Mouse (Mus musculus) midbrain, embryonic 13.5 days (tissue): ENCODE data around the gene Cog7. TPM values are rescaled to one million over a fixed set of nuclear protein-coding genes. Genes with fewer than 3 reads are reported as not detected.

Source experiments
- ATAC-seq: fragments of 200-750 bp; cut with Nextera tagmentation; 2 replicates; pipeline ENCODE4 v1.8.0; 2017; ENCODE audit warnings: mild to moderate bottlenecking, moderate TSS enrichment, moderate library complexity
- H3K27ac ChIP-seq: fragments of 300-500 bp; sonication (generic); 2 replicates; pipeline ENCODE4 v1.5.1; 2015; ENCODE audit warnings: inconsistent platforms, mild to moderate bottlenecking, moderate library complexity
- H3K27me3 ChIP-seq: fragments of 300-500 bp; sonication (generic); 2 replicates; pipeline ENCODE4 v1.6.1; 2015; ENCODE audit warnings: mild to moderate bottlenecking, inconsistent platforms
- H3K36me3 ChIP-seq: fragments of 300-500 bp; sonication (generic); 2 replicates; pipeline ENCODE4 v1.6.1; 2015; ENCODE audit warnings: mild to moderate bottlenecking, inconsistent platforms
- H3K4me1 ChIP-seq: fragments of 300-500 bp; sonication (generic); replicated peaks from 2 replicates; pipeline ENCODE4 v1.6.1; 2015; ENCODE audit warnings: inconsistent platforms
- H3K4me2 ChIP-seq: fragments of 300-500 bp; sonication (generic); replicated peaks from 2 replicates; pipeline ENCODE4 v1.6.1; 2015; ENCODE audit warnings: moderate library complexity, mild to moderate bottlenecking, inconsistent platforms
- H3K4me3 ChIP-seq: fragments of 300-500 bp; sonication (generic); replicated peaks from 2 replicates; pipeline ENCODE4 v1.5.1; 2015; ENCODE audit warnings: mild to moderate bottlenecking, inconsistent platforms
- H3K9ac ChIP-seq: fragments of 300-500 bp; sonication (generic); replicated peaks from 2 replicates; pipeline ENCODE4 v1.6.1; 2015; ENCODE audit warnings: mild to moderate bottlenecking, inconsistent platforms
- H3K9me3 ChIP-seq: fragments of 300-500 bp; sonication (generic); 2 replicates; pipeline ENCODE4 v1.6.1; 2016; ENCODE audit warnings: mild to moderate bottlenecking, inconsistent platforms
- WGBS: fragments of 180-500 bp; shearing (Covaris S2); methylation state at CpG from one replicate; pipeline ENCODE4 v1.1.7; 2015; 5-methylcytosine and 5-hydroxymethylcytosine counted together
- polyA plus RNA-seq: library from polyadenylated mRNA; unstranded; fragments of >200 nt; fragmentation: Nextera tagmentation; extraction: Ambion mirVana; gene quantifications from 2 replicates; pipeline ENCODE4 v1.2.1, GENCODE M21; 2015

The Cog7 gene
- polyA plus RNA-seq, 1 experiment from 2014 or later, result 20.6 TPM

DNA sequence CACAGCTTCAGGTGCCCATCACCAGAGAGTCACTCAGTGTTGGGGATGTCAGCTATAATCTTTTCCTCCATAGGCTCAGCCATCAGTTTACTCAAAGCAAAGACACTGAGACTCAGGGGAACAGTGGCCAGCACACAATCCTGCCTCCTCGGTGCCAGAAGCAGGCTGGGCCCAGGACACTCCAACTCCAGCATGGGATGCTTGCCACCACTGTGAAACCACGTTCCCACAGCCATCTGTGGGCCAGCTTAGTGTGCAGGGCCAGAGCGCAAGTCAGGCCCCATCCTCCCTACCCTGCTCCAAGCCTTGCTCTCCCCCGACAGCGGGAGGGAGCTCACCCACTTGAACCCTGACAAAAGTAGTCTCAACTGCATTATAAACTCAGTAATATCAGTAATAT is 35.3 kb downstream of the Cog7 start:
- ATAC-seq, result no peak
- 88% methylated on average over 5 of the region's 5 CpGs for whole genome bisulfite sequencing
- Histone ChIP-seq H3K27me3 (no peaks in the 10 kb centered on the region), H3K4me3 (no peak overlapping the region), H3K4me1 (no peaks in the 10 kb centered on the region), H3K27ac (no peak overlapping the region), H3K9me3 (no peaks in the 10 kb centered on the region), H3K9ac (no peak overlapping the region), H3K4me2 (no peak overlapping the region), H3K36me3 (peaks cover 39% of the 10 kb centered on the region)

- WGBS, result 95% methylated on average over 2 of the region's 2 CpGs
- Histone ChIP-seq H3K4me1 (peaks cover 22% of the 10 kb centered on the region), H3K4me3 (no peak overlapping the region), H3K9me3 (no peaks in the 10 kb centered on the region), H3K27me3 (no peaks in the 10 kb centered on the region), H3K9ac (no peak overlapping the region), H3K36me3 (peaks cover 17% of the 10 kb centered on the region), H3K4me2 (no peak overlapping the region), H3K27ac (no peak overlapping the region)
- no peak for ATAC-seq
These were observed 39.1 kb downstream of the Cog7 start for GRCm38 (mm10) chr7:121942371-121942770.

DNA sequence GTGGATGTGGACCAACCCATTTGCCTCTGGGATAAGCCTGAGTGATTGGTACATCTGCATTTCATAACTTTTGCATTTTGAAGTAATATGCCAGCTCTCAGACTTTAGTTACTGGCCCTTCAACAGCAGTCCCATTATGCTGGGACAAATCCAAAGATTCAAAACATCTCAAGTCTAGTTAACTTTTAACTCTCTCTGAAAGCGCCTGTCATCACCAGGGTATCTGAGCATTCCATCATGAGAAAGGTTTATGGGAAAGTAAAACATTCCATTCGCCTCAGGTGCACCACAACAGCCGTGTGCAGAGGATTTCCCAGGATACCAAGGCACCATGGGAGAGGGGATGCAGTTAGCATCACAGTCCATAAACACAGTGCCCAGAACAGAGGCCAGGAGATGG is 39.9 kb downstream of the Cog7 start:
- Histone ChIP-seq H3K9ac (no peak overlapping the region), H3K4me2 (no peak overlapping the region), H3K27me3 (no peaks in the 10 kb centered on the region), H3K27ac (no peak overlapping the region), H3K4me3 (no peak overlapping the region), H3K9me3 (no peaks in the 10 kb centered on the region), H3K4me1 (peaks cover 26% of the 10 kb centered on the region), H3K36me3 (peaks cover 18% of the 10 kb centered on the region)
- 94% methylated on average over 3 of the region's 3 CpGs for WGBS
- no peak for ATAC-seq

DNA sequence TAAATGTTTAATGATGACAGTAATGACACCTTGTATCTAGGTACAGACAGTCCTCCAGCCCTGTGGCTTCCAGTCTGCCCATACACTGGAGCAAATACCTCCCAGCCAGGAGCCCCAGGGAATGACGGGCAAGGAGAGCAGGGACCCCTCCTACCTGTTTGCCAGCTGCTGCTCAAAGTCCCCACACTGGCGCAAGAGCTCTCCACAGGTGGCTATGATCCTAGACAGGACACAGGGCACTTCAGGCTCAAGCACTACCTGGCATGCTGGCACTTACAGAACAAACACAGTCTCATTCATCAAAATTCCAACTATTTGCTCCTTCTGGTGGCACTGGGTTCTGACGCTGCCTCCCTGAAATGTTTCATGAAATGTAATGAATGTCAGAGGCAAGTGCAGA is 40.5 kb downstream of the Cog7 start:
- H3K9me3 ChIP-seq, result no peaks in the 10 kb centered on the region
- H3K27me3 ChIP-seq, result no peaks in the 10 kb centered on the region
- no peak overlapping the region for H3K4me2 ChIP-seq
- no peak overlapping the region for H3K4me3 ChIP-seq
- 94% methylated on average over 3 of the region's 3 CpGs for WGBS
- H3K4me1 ChIP-seq, result peaks cover 26% of the 10 kb centered on the region
- H3K36me3 ChIP-seq, result peaks cover 24% of the 10 kb centered on the region
- no peak overlapping the region for H3K9ac ChIP-seq
- H3K27ac ChIP-seq, result no peak overlapping the region
- ATAC-seq, result no peak

GRCm38 (mm10) chr7:121939729-121940128 is 41.8 kb downstream of the Cog7 start:
- ATAC-seq, result peak; percentile 83

GRCm38 (mm10) chr7:121939244-121939643 is 42.3 kb downstream of the Cog7 start:
- Histone ChIP-seq H3K36me3 (peaks cover 32% of the 10 kb centered on the region), H3K4me2 (no peak overlapping the region), H3K4me3 (no peak overlapping the region), H3K4me1 (peaks cover 26% of the 10 kb centered on the region), H3K9me3 (no peaks in the 10 kb centered on the region), H3K27me3 (no peaks in the 10 kb centered on the region), H3K9ac (no peak overlapping the region), H3K27ac (no peak overlapping the region)
- no peak for ATAC-seq
- WGBS, result 51% methylated on average over 6 of the region's 6 CpGs

More at GRCm38 (mm10) chr7:121939729-121940128, 41.8 kb downstream of the Cog7 start:
- Histone ChIP-seq H3K9me3 (no peaks in the 10 kb centered on the region), H3K36me3 (peaks cover 32% of the 10 kb centered on the region), H3K4me2 (no peak overlapping the region), H3K27me3 (no peaks in the 10 kb centered on the region), H3K27ac (0 out of 2 replicates have a peak overlapping the region, but pooled peaks have one; percentile 12), H3K4me1 (peaks cover 26% of the 10 kb centered on the region), H3K4me3 (no peak overlapping the region), H3K9ac (no peak overlapping the region)
- 39% methylated on average over 4 of the region's 4 CpGs for WGBS

- WGBS, result 77% methylated on average over 8 of the region's 8 CpGs
- H3K4me3 ChIP-seq, result no peak overlapping the region
- H3K9me3 ChIP-seq, result no peaks in the 10 kb centered on the region
- no peak overlapping the region for H3K9ac ChIP-seq
- H3K4me1 ChIP-seq, result peaks cover 26% of the 10 kb centered on the region
- no peak overlapping the region for H3K4me2 ChIP-seq
- no peak overlapping the region for H3K27ac ChIP-seq
- H3K36me3 ChIP-seq, result peaks cover 28% of the 10 kb centered on the region
- H3K27me3 ChIP-seq, result no peaks in the 10 kb centered on the region
- ATAC-seq, result no peak
These were observed 43.2 kb downstream of the Cog7 start for GRCm38 (mm10) chr7:121938124-121938891.

- H3K4me2 ChIP-seq, result no peak overlapping the region
- H3K9me3 ChIP-seq, result no peaks in the 10 kb centered on the region
- peaks cover 22% of the 10 kb centered on the region for H3K36me3 ChIP-seq
- H3K27me3 ChIP-seq, result no peaks in the 10 kb centered on the region
- 76% methylated on average over 14 of the region's 14 CpGs for WGBS
- H3K27ac ChIP-seq, result no peak overlapping the region
- H3K4me1 ChIP-seq, result peaks cover 26% of the 10 kb centered on the region
- no peak overlapping the region for H3K4me3 ChIP-seq
- H3K9ac ChIP-seq, result 0 out of 2 replicates have a peak overlapping the region, but pooled peaks have one; percentile 26
- no peak for ATAC-seq
These were observed 44.5 kb downstream of the Cog7 start for GRCm38 (mm10) chr7:121936861-121937630.

GRCm38 (mm10) chr7:121935906-121936794 is 45.4 kb downstream of the Cog7 start:
- Histone ChIP-seq H3K4me2 (no peak overlapping the region), H3K4me1 (peaks cover 26% of the 10 kb centered on the region), H3K9ac (no peak overlapping the region), H3K27ac (no peak overlapping the region), H3K36me3 (peaks cover 23% of the 10 kb centered on the region), H3K27me3 (no peaks in the 10 kb centered on the region), H3K4me3 (no peak overlapping the region), H3K9me3 (no peaks in the 10 kb centered on the region)
- 84% methylated on average over 12 of the region's 12 CpGs for WGBS
- no peak for ATAC-seq

- ATAC-seq, result no peak
- H3K9ac ChIP-seq, result no peak overlapping the region
- WGBS, result 83% methylated on average over 2 of the region's 2 CpGs
These were observed 47.2 kb downstream of the Cog7 start for GRCm38 (mm10) chr7:121934346-121934745.

DNA sequence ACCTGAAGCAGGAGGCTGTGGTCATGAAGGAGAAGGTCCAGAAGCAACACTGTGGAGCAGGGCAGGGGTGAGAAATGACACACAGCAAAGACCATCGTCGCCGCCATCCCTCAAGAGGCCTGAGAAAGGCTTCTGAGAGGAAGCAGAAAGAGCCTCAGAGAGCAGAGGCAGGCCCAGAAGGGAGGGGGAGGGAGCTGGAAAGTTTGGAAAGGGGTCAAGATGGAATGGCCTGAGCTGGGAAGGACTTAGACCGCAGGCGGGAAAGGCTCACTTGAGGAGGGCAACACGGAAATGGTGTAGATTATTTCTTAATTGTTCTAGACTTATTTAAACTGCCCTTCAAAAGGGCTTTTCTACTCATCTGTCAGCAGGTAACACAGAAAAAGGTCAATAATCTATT is 47.8 kb downstream of the Cog7 start:
- H3K4me3 ChIP-seq, result no peak overlapping the region
- H3K27ac ChIP-seq, result no peak overlapping the region
- peaks cover 14% of the 10 kb centered on the region for H3K4me1 ChIP-seq
- H3K36me3 ChIP-seq, result peaks cover 45% of the 10 kb centered on the region
- no peaks in the 10 kb centered on the region for H3K9me3 ChIP-seq
- WGBS, result 76% methylated on average over 6 of the region's 6 CpGs
- H3K9ac ChIP-seq, result no peak overlapping the region
- no peak overlapping the region for H3K4me2 ChIP-seq
- no peak for ATAC-seq
- no peaks in the 10 kb centered on the region for H3K27me3 ChIP-seq

More at GRCm38 (mm10) chr7:121934346-121934745, 47.2 kb downstream of the Cog7 start:
- H3K27ac ChIP-seq, result no peak overlapping the region
- no peak overlapping the region for H3K4me2 ChIP-seq
- H3K9me3 ChIP-seq, result no peaks in the 10 kb centered on the region
- peaks cover 39% of the 10 kb centered on the region for H3K36me3 ChIP-seq
- H3K4me1 ChIP-seq, result peaks cover 21% of the 10 kb centered on the region
- H3K27me3 ChIP-seq, result no peaks in the 10 kb centered on the region
- H3K4me3 ChIP-seq, result no peak overlapping the region
